Mouse (Mus musculus) forebrain, embryonic 11.5 days (tissue): ENCODE results near the gene Polr1c. TPM values are rescaled to one million over a fixed set of nuclear protein-coding genes. Genes with fewer than 3 reads are reported as not detected.
A peak's percentile ranks its signal among the peaks of the same experiment; 100 is the strongest.

Source experiments
- ATAC-seq: fragments of 200-750 bp; cut with Nextera tagmentation; replicated peaks from 2 replicates; pipeline ENCODE4 v1.8.0; 2017; ENCODE audit warnings: moderate TSS enrichment; ENCODE audit not compliant: low FRiP score
- DNase-seq: peaks from one replicate; pipeline ENCODE4 v3.0.0-alpha.2; 2017; ENCODE audit warnings: low spot score
- H3K27ac ChIP-seq: fragments of 300-500 bp; sonication (generic); 2 replicates; pipeline ENCODE4 v1.5.1; 2014; ENCODE audit warnings: low read depth, low read length
- H3K27me3 ChIP-seq: fragments of 300-500 bp; sonication (generic); 2 replicates; pipeline ENCODE4 v1.6.1; 2014; ENCODE audit warnings: mild to moderate bottlenecking, low read length, mixed read lengths; ENCODE audit not compliant: control insufficient read depth, insufficient read depth
- H3K36me3 ChIP-seq: fragments of 300-500 bp; sonication (generic); 2 replicates; pipeline ENCODE4 v1.6.1; 2014; ENCODE audit warnings: mild to moderate bottlenecking, low read length, moderate library complexity, mixed read lengths; ENCODE audit not compliant: control insufficient read depth, insufficient read depth
- H3K4me1 ChIP-seq: fragments of 300-500 bp; sonication (generic); replicated peaks from 2 replicates; pipeline ENCODE4 v1.6.1; 2014; ENCODE audit warnings: low read length, mixed read lengths; ENCODE audit not compliant: control insufficient read depth, insufficient read depth
- H3K4me2 ChIP-seq: fragments of 300-500 bp; sonication (generic); 2 replicates; pipeline ENCODE4 v1.6.1; 2014; ENCODE audit warnings: low read depth, mild to moderate bottlenecking, low read length, moderate library complexity, mixed read lengths; ENCODE audit not compliant: severe bottlenecking
- H3K4me3 ChIP-seq: fragments of 300-500 bp; sonication (generic); 2 replicates; pipeline ENCODE4 v1.5.1; 2014; ENCODE audit warnings: low read depth, low read length
- H3K9ac ChIP-seq: fragments of 300-500 bp; sonication (generic); 2 replicates; pipeline ENCODE4 v1.6.1; 2014; ENCODE audit warnings: low read length
- H3K9me3 ChIP-seq: fragments of 300-500 bp; sonication (generic); 2 replicates; pipeline ENCODE4 v1.6.1; 2016; ENCODE audit warnings: low read length, mixed read lengths; ENCODE audit not compliant: control insufficient read depth
- WGBS: fragments of 180-500 bp; shearing (Covaris S2); extraction: QIAGEN DNeasy Blood & Tissue Kit; methylation state at CpG from one replicate; pipeline ENCODE4 v1.1.7; 2014; 5-methylcytosine and 5-hydroxymethylcytosine counted together
- polyA plus RNA-seq: library from polyadenylated mRNA; unstranded; fragments of >200 nt; fragmentation: Nextera tagmentation; extraction: Ambion mirVana; gene quantifications from 2 replicates; pipeline ENCODE4 v1.2.1, GENCODE M21; 2014

Gene Polr1c
- polyA plus RNA-seq, 1 experiment from 2014 or later = 111 TPM

DNA sequence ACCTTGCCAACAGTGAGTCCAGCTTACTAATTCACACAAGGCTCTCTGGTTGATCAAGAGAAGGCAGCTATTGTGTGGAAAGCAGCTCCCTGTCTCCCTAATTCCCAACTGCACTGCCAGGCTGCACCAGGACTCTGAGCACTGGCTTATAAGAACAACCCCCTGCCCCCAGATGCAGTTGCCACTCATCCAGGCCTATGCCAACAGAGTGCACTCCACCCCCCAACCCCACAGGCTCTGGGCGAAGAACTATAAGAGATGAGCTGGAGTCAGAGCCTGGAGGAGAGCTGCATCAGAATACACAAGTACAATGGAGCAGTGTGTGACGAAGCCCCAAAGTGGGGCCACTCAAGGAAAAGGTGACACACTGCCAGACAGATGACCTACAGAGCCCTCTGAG lies 24.2 kb upstream of the Polr1c start:
- WGBS = 84% methylated on average over 2 of the region's 2 CpGs
- no peak overlapping the region for H3K27ac ChIP-seq
- no peaks in the 10 kb centered on the region for H3K27me3 ChIP-seq
- H3K9me3 ChIP-seq = no peaks in the 10 kb centered on the region
- H3K36me3 ChIP-seq = no peaks in the 10 kb centered on the region
- no peak overlapping the region for H3K4me3 ChIP-seq
- H3K4me2 ChIP-seq = no peak overlapping the region
- DNase-seq (peak; percentile 43), ATAC-seq (no peak)
- H3K4me1 ChIP-seq = no peaks in the 10 kb centered on the region
- no peak overlapping the region for H3K9ac ChIP-seq

GRCm38 (mm10) chr17:46269771-46270534 lies 22.1 kb upstream of the Polr1c start:
- Histone ChIP-seq H3K27me3 (no peaks in the 10 kb centered on the region), H3K9me3 (no peaks in the 10 kb centered on the region), H3K4me2 (no peak overlapping the region), H3K27ac (no peak overlapping the region), H3K4me3 (no peak overlapping the region), H3K36me3 (no peaks in the 10 kb centered on the region), H3K4me1 (no peaks in the 10 kb centered on the region), H3K9ac (no peak overlapping the region)
- peak; percentile 50 for DNase-seq
- ATAC-seq = no peak
- WGBS = 90% methylated on average over 19 of the region's 19 CpGs

DNA sequence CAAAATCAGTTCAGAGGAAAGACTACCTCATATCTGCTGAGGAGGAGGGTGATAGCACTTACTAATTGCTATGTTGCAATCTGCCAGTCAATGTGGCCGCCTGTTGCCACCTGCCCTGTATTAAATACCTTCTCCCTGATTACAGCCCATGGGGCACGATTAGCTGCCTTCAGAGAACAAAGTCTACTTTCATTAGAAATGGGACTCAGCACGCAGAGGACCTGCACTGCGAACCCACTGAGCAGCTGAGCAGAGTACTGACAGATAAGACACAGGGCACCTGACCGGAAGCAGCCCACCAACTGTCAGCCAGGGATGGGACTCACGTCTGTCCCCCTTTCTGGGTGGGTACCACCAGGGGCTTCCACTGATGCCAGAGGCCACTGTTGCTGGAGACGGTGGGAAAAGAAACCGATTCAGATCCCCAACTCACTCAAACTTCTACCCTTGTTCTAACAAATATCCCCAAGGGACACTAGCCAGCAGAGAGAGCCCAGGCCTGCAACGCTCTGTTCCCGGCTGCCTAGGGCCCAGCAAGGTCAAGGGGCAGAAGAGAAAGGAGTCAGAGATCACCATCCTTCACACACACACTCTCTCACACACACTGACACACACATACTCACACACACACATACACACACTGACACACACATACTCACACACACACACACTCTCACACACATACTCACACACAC lies 20.3 kb upstream of the Polr1c start:
- Histone ChIP-seq H3K27ac (no peak overlapping the region), H3K4me3 (no peak overlapping the region), H3K27me3 (no peaks in the 10 kb centered on the region), H3K9me3 (no peaks in the 10 kb centered on the region), H3K9ac (no peak overlapping the region), H3K4me2 (no peak overlapping the region), H3K4me1 (no peaks in the 10 kb centered on the region), H3K36me3 (peaks cover 4% of the 10 kb centered on the region; the same call in 1 of the 2 replicates)
- ATAC-seq (no peak), DNase-seq (peak; percentile 45)
- WGBS = 84% methylated on average over 10 of the region's 10 CpGs

GRCm38 (mm10) chr17:46267511-46267910 lies 19.7 kb upstream of the Polr1c start:
- Histone ChIP-seq H3K4me2 (no peak overlapping the region), H3K27ac (no peak overlapping the region), H3K4me1 (no peaks in the 10 kb centered on the region), H3K4me3 (no peak overlapping the region), H3K27me3 (no peaks in the 10 kb centered on the region), H3K9ac (no peak overlapping the region), H3K9me3 (no peaks in the 10 kb centered on the region), H3K36me3 (peaks cover 4% of the 10 kb centered on the region)
- DNase-seq (no peak), ATAC-seq (no peak)
- WGBS = 84% methylated on average over 7 of the region's 7 CpGs

DNA sequence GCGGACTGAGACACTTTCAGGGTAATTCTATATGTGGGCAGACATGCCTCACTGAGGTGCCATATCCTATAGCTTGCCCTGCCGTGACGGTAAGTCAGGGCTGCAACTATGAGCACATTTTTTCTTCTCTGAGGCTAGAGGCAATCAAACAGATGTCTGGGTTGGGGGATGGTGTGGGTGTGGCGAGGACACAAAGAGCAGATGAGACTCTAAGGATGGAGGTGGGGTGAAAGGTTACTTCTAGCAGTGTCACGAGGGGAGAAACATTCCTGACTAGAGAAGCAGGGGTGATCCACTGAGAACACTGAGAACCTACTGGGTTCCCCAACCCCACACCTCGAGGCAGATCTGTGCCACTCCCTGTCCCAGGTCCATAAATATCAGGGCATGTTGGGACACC lies 19.1 kb upstream of the Polr1c start:
- H3K36me3 ChIP-seq = peaks cover 7% of the 10 kb centered on the region
- ATAC-seq = no peak
- H3K27me3 ChIP-seq = no peaks in the 10 kb centered on the region
- H3K9me3 ChIP-seq = no peaks in the 10 kb centered on the region
- WGBS = 75% methylated on average over 6 of the region's 6 CpGs
- H3K4me3 ChIP-seq = no peak overlapping the region
- H3K4me1 ChIP-seq = no peaks in the 10 kb centered on the region
- H3K9ac ChIP-seq = no peak overlapping the region
- DNase-seq = no peak
- H3K4me2 ChIP-seq = no peak overlapping the region
- no peak overlapping the region for H3K27ac ChIP-seq

DNA sequence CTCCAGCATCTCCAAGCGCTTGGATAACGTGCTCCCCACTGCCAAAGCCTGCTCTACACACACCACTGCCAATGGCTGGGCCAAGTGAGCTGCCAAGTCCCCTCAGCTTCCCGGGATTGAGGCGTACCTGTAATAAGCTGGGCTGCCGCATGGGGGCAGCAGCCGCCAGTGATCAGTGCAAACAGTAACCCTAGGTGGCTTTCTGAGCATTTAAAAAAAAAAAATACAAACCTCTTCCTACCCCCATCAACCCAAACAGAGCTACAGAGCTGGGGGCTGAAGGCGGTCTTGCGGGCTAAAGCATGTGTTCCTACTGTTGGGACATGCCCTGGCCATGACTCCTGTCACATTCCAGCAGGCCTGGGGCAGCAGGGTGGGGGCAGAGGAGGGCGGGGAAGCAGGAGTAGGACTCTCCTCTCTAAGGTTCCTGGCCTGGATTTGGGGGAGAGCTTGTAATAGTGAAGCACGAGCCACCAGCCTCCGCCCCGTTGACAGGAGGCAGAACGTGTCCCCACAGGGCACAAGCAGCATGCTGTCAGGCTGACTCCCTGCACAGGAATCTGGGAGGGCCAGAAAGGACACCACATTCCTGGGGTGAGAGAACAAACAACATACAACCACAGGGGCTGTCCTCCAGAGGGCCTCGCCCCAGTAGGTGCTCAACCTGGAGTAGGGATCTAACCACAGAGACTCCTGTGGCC lies 18.2 kb upstream of the Polr1c start:
- H3K27me3 ChIP-seq = no peaks in the 10 kb centered on the region
- H3K27ac ChIP-seq = no peak overlapping the region
- DNase-seq = peak; percentile 91
- H3K9me3 ChIP-seq = no peaks in the 10 kb centered on the region
- WGBS = 30% methylated on average over 14 of the region's 14 CpGs
- peaks cover 11% of the 10 kb centered on the region for H3K36me3 ChIP-seq
- H3K9ac ChIP-seq = no peak overlapping the region
- no peak overlapping the region for H3K4me3 ChIP-seq
- no peaks in the 10 kb centered on the region for H3K4me1 ChIP-seq
- ATAC-seq = 0 out of 2 replicates have a peak, but pooled peaks have one; percentile 18
- no peak overlapping the region for H3K4me2 ChIP-seq

DNA sequence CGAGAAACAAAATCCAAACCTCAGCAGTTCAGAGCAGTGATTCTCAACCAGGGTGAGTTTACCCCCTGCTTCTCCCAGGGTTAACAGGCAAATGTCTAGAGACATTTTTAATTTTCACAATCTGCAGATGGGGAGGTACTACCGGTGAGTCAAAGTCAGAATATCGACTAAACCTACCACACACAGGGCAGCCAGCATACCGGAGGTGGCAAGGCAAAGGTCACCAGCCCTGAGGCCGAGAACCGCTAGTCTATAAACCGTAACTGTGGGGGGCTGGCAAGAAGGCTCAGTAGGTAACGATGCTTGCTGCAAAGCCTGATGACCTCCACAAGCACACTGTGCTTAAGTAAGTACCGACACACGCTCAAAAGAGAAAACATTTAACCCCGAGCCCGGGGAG lies 17.6 kb upstream of the Polr1c start:
- H3K27me3 ChIP-seq = no peaks in the 10 kb centered on the region
- H3K27ac ChIP-seq = no peak overlapping the region
- no peak overlapping the region for H3K9ac ChIP-seq
- no peak overlapping the region for H3K4me3 ChIP-seq
- peaks cover 11% of the 10 kb centered on the region for H3K36me3 ChIP-seq
- ATAC-seq (no peak), DNase-seq (no peak)
- H3K4me1 ChIP-seq = no peaks in the 10 kb centered on the region
- no peak overlapping the region for H3K4me2 ChIP-seq
- H3K9me3 ChIP-seq = no peaks in the 10 kb centered on the region
- WGBS = 85% methylated on average over 12 of the region's 12 CpGs

- H3K9me3 ChIP-seq = no peaks in the 10 kb centered on the region
- no peak overlapping the region for H3K4me2 ChIP-seq
- H3K9ac ChIP-seq = no peak overlapping the region
- H3K36me3 ChIP-seq = peaks cover 16% of the 10 kb centered on the region
- no peak for ATAC-seq
- no peak for DNase-seq
- H3K27me3 ChIP-seq = no peaks in the 10 kb centered on the region
- 92% methylated on average over 5 of the region's 5 CpGs for WGBS
- H3K4me1 ChIP-seq = no peaks in the 10 kb centered on the region
- no peak overlapping the region for H3K4me3 ChIP-seq
- H3K27ac ChIP-seq = no peak overlapping the region
These were observed 14.4 kb upstream of the Polr1c start for GRCm38 (mm10) chr17:46262201-46262694.
